Mouse (Mus musculus): ENCODE results near the gene Inhbc. TPM values are rescaled to one million over a fixed set of nuclear protein-coding genes. Genes with fewer than 3 reads are reported as not detected.

The Inhbc gene
- polyA plus RNA-seq, 1 experiment from 2014 or later = not detected

- Histone ChIP-seq H3K4me2 (peak overlapping the region; percentile 52), H3K4me1 (peaks cover 8% of the 10 kb centered on the region; the same call in 1 of the 2 replicates), H3K9ac (replicated peaks) (0 out of 2 replicates have a peak overlapping the region, but pooled peaks have one; percentile 31), H3K9me3 (replicated peaks) (no peaks in the 10 kb centered on the region), H3K27ac (replicated peaks) (no peak overlapping the region), H3K36me3 (no peaks in the 10 kb centered on the region), H3K4me3 (replicated peaks) (peak overlapping the region; percentile 17; the same call in 1 of the 2 replicates), H3K27me3 (replicated peaks) (0 out of 2 replicates have a peak, but pooled peaks cover 5% of the 10 kb centered on the region)
- peak; percentile 74 for ATAC-seq (ENCODE audit: low FRiP score)
- 15% methylated on average over 24 of the region's 24 CpGs for WGBS
These were observed 19.5 kb downstream of the Inhbc start for GRCm38 (mm10) chr10:127350594-127351284.

GRCm38 (mm10) chr10:127349810-127350209, 20.4 kb downstream of the Inhbc start:
- H3K4me2 ChIP-seq = no peak overlapping the region
- no peak overlapping the region for H3K27ac ChIP-seq (replicated peaks)
- WGBS = 78% methylated on average over 8 of the region's 8 CpGs
- no peak for ATAC-seq (ENCODE audit: low FRiP score)
- no peak overlapping the region for H3K4me3 ChIP-seq (replicated peaks)
- no peaks in the 10 kb centered on the region for H3K9me3 ChIP-seq (replicated peaks)
- H3K9ac ChIP-seq (replicated peaks) = no peak overlapping the region
- 0 out of 2 replicates have a peak, but pooled peaks cover 5% of the 10 kb centered on the region for H3K27me3 ChIP-seq (replicated peaks)
- peaks cover 8% of the 10 kb centered on the region; the same call in 1 of the 2 replicates for H3K4me1 ChIP-seq
- H3K36me3 ChIP-seq = no peaks in the 10 kb centered on the region

GRCm38 (mm10) chr10:127348957-127349356, 21.3 kb downstream of the Inhbc start:
- Histone ChIP-seq H3K4me1 (peaks cover 8% of the 10 kb centered on the region; the same call in 1 of the 2 replicates), H3K27me3 (replicated peaks) (0 out of 2 replicates have a peak, but pooled peaks cover 5% of the 10 kb centered on the region), H3K4me2 (no peak overlapping the region), H3K27ac (replicated peaks) (no peak overlapping the region), H3K9ac (replicated peaks) (no peak overlapping the region), H3K4me3 (replicated peaks) (no peak overlapping the region), H3K9me3 (replicated peaks) (no peaks in the 10 kb centered on the region), H3K36me3 (no peaks in the 10 kb centered on the region)
- ATAC-seq (ENCODE audit: low FRiP score) = no peak
- WGBS = 67% methylated on average over 4 of the region's 4 CpGs

GRCm38 (mm10) chr10:127346173-127346572, 24.1 kb downstream of the Inhbc start:
- Histone ChIP-seq H3K4me2 (no peak overlapping the region), H3K36me3 (no peaks in the 10 kb centered on the region), H3K27me3 (replicated peaks) (peaks cover 19% of the 10 kb centered on the region), H3K4me1 (peaks cover 23% of the 10 kb centered on the region), H3K4me3 (replicated peaks) (no peak overlapping the region), H3K9ac (replicated peaks) (no peak overlapping the region), H3K27ac (replicated peaks) (no peak overlapping the region), H3K9me3 (replicated peaks) (no peaks in the 10 kb centered on the region)
- 90% methylated on average over 3 of the region's 3 CpGs for WGBS
- no peak for ATAC-seq (ENCODE audit: low FRiP score)

GRCm38 (mm10) chr10:127343029-127343428, 27.2 kb downstream of the Inhbc start:
- H3K27ac ChIP-seq (replicated peaks) = no peak overlapping the region
- 77% methylated on average over 3 of the region's 3 CpGs for WGBS

GRCm38 (mm10) chr10:127341891-127342639, 28.2 kb downstream of the Inhbc start, which contains the start of gene Gli1:
Gene Gli1 (minus strand): TSS chr10:127341974.
- H3K4me3 ChIP-seq (replicated peaks) = peak within 1 kb of the TSS; percentile 39
- ATAC-seq (ENCODE audit: low FRiP score) = peak; percentile 30; the same call in 1 of the 2 replicates
- peaks cover 38% of the 10 kb centered on the region for H3K4me1 ChIP-seq
- H3K36me3 ChIP-seq = no peaks in the 10 kb centered on the region
- peaks cover 32% of the 10 kb centered on the region for H3K27me3 ChIP-seq (replicated peaks)
- under 1% methylated on average over 29 of the region's 29 CpGs for WGBS
- H3K27ac ChIP-seq (replicated peaks) = peak within 1 kb of the TSS; percentile 72
- H3K4me2 ChIP-seq = peak within 1 kb of the TSS; percentile 67
- H3K9ac ChIP-seq (replicated peaks) = 0 out of 2 replicates have a peak within 1 kb of the TSS, but pooled peaks have one; percentile 28
- H3K9me3 ChIP-seq (replicated peaks) = no peaks in the 10 kb centered on the region

More at GRCm38 (mm10) chr10:127343029-127343428, 27.2 kb downstream of the Inhbc start:
- Histone ChIP-seq H3K9me3 (replicated peaks) (no peaks in the 10 kb centered on the region), H3K36me3 (no peaks in the 10 kb centered on the region), H3K9ac (replicated peaks) (no peak overlapping the region), H3K4me1 (peaks cover 38% of the 10 kb centered on the region), H3K27me3 (replicated peaks) (peaks cover 32% of the 10 kb centered on the region), H3K4me2 (no peak overlapping the region), H3K4me3 (replicated peaks) (no peak overlapping the region)
- ATAC-seq (ENCODE audit: low FRiP score) = no peak

GRCm38 (mm10) chr10:127341360-127341690, 28.9 kb downstream of the Inhbc start:
- ATAC-seq (ENCODE audit: low FRiP score) = no peak
- Histone ChIP-seq H3K9me3 (replicated peaks) (no peaks in the 10 kb centered on the region), H3K27me3 (replicated peaks) (peaks cover 32% of the 10 kb centered on the region), H3K4me1 (peaks cover 38% of the 10 kb centered on the region), H3K4me2 (peak overlapping the region; percentile 67), H3K27ac (replicated peaks) (peak overlapping the region; percentile 54; the same call in 1 of the 2 replicates), H3K4me3 (replicated peaks) (peak overlapping the region; percentile 39), H3K36me3 (no peaks in the 10 kb centered on the region), H3K9ac (replicated peaks) (0 out of 2 replicates have a peak overlapping the region, but pooled peaks have one; percentile 2)
- WGBS = 0% methylated on average over 10 of the region's 11 CpGs

GRCm38 (mm10) chr10:127340577-127341359, 29.5 kb downstream of the Inhbc start:
- peaks cover 38% of the 10 kb centered on the region for H3K4me1 ChIP-seq
- H3K36me3 ChIP-seq = no peaks in the 10 kb centered on the region
- no peak for ATAC-seq (ENCODE audit: low FRiP score)
- WGBS = 1% methylated on average over 27 of the region's 27 CpGs
- H3K9me3 ChIP-seq (replicated peaks) = no peaks in the 10 kb centered on the region
- H3K4me3 ChIP-seq (replicated peaks) = peak overlapping the region; percentile 39
- H3K27ac ChIP-seq (replicated peaks) = peak overlapping the region; percentile 72
- H3K4me2 ChIP-seq = peak overlapping the region; percentile 67
- H3K9ac ChIP-seq (replicated peaks) = 0 out of 2 replicates have a peak overlapping the region, but pooled peaks have one; percentile 4
- peaks cover 32% of the 10 kb centered on the region for H3K27me3 ChIP-seq (replicated peaks)

- Histone ChIP-seq H3K27me3 (replicated peaks) (peaks cover 32% of the 10 kb centered on the region), H3K27ac (replicated peaks) (peak overlapping the region; percentile 72), H3K4me1 (peaks cover 38% of the 10 kb centered on the region), H3K9me3 (replicated peaks) (no peaks in the 10 kb centered on the region), H3K36me3 (no peaks in the 10 kb centered on the region), H3K4me2 (peak overlapping the region; percentile 67), H3K4me3 (replicated peaks) (peak overlapping the region; percentile 39), H3K9ac (replicated peaks) (0 out of 2 replicates have a peak overlapping the region, but pooled peaks have one; percentile 14)
- 1% methylated on average over 42 of the region's 42 CpGs for WGBS
- no peak for ATAC-seq (ENCODE audit: low FRiP score)
These were observed 30.3 kb downstream of the Inhbc start for GRCm38 (mm10) chr10:127339683-127340576.

- Histone ChIP-seq H3K4me3 (replicated peaks) (peak overlapping the region; percentile 39), H3K9ac (replicated peaks) (0 out of 2 replicates have a peak overlapping the region, but pooled peaks have one; percentile 14), H3K9me3 (replicated peaks) (no peaks in the 10 kb centered on the region), H3K36me3 (no peaks in the 10 kb centered on the region), H3K27ac (replicated peaks) (peak overlapping the region; percentile 72), H3K27me3 (replicated peaks) (peaks cover 32% of the 10 kb centered on the region), H3K4me2 (peak overlapping the region; percentile 67), H3K4me1 (peaks cover 38% of the 10 kb centered on the region)
- WGBS = 0% methylated on average over 26 of the region's 31 CpGs
- ATAC-seq (ENCODE audit: low FRiP score) = peak; percentile 76; the same call in 1 of the 2 replicates
These were observed 31.1 kb downstream of the Inhbc start for GRCm38 (mm10) chr10:127338930-127339682.

Data from neural tube, embryonic 15.5 days (tissue).